Mouse (Mus musculus) A20 (cell line): ENCODE data around the gene Shb.

Experiments
- DNase-seq: peaks from one replicate; pipeline ENCODE4 v3.0.0-alpha.2; 2011; ENCODE audit warnings: low read depth, low spot score

The Shb gene

DNA sequence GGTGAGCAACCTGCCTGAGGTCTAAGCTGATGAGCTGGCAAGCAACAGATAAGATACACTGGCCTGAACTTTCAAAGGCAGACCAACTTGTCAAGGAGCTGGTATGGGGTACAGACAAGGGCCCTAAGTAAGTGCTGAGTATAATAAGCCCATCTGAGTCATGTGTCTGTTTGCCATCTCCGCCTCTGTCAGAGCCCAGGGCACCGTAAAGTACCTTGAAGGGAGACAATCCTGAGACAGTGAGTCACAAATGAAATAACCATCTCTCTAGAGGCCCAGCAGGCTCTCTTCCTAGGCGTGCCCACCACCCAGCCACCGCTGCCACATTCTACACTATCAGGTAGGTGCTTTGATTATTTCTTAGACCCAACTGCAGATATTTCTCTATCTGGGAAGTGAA lies 77.3 kb downstream of the Shb start:
- no peak for DNase-seq

- no peak for DNase-seq
Measured at GRCm38 (mm10) chr4:45453271-45453851, 78.9 kb downstream of the Shb start.

DNA sequence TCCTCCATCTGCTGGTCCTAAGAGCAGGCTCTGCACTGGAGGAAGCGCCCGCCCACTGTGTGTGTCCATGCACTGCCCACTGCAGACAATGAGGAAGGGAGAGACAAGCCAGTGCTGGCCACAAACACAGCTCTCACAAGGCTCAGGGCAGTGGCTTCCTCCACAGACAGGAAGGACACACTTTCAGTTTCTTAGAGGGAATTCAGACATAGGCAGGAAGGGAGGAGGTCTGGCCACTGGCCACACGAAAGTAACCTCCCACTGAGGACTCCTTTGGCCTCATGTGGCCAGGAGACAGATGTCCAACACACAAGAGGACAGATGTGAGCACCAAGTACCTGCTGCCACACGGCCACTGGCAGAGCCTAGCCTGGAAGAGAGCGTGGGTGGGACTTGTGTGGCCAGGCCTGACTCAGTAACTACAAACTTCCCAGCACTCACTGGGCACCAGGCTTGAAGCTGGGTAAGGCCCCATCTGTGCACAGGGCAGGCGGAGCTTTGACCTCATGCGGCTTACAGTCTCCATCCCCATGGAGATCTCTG lies 79.6 kb downstream of the Shb start:
- DNase-seq = no peak

GRCm38 (mm10) chr4:45449012-45449411 lies 83.3 kb downstream of the Shb start:
- DNase-seq = no peak

DNA sequence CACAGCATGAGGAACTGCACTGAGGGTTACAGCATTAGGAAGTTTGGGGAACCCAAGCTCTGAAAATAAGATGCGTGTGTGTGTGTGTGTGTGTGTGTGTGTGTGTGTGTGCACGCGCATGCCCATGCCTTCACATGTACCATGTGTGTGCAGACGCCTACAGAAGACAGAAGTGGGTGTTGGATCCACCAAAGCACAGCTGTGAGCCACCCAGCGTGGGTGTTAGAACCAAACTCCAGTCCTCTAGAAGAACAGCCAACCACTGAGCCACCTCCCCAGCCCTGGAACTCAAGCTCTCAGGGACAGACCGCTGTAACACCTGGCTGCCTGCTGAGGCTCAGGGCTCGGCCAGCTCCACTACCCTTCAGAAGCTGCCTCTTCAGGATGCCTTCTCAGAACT lies 83.8 kb downstream of the Shb start:
- no peak for DNase-seq

- DNase-seq = no peak
Measured at GRCm38 (mm10) chr4:45447196-45447595, 85.1 kb downstream of the Shb start.

- DNase-seq = no peak
Measured at GRCm38 (mm10) chr4:45445235-45445634, 87.0 kb downstream of the Shb start.

DNA sequence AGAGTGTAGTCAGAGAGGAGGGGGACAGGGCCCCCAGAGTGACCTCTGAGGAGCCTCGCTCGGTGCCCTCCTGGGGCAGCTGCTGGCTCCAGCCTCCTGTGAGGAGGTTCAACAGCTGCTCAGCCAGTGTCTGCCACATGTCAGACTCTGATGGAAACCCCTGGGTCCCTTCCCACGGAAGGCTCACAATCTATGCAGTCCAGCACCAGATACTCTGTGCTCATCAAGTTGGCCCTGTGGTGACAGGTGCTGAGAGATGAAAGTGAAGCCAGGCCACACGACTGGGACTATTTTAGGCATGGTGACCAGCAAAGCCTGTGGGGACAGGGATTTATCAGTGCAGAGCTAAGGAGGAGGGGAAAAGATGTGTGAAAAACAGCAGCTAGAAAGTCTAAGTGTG lies 87.5 kb downstream of the Shb start:
- no peak for DNase-seq

- DNase-seq = no peak
Measured at GRCm38 (mm10) chr4:45443652-45444051, 88.6 kb downstream of the Shb start.

DNA sequence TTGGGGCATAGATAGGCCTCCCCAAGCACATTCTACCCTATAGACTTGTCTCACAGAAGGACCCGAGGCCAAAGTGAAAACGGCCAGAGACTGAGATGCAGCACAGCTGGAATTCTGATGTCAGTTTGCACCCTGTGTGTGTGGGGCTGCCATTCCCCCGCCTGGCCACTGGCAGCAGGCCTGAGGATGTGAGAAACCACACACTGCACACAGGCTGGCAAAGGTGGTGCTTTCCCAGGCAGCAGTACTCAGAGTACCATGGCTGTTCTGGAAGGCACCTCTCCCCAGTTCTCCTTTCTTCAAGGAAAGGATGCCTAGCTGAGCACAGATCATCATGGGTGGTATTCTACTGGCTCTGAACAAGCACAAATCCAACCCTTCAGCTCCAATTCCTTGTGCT lies 90.0 kb downstream of the Shb start:
- no peak for DNase-seq

DNA sequence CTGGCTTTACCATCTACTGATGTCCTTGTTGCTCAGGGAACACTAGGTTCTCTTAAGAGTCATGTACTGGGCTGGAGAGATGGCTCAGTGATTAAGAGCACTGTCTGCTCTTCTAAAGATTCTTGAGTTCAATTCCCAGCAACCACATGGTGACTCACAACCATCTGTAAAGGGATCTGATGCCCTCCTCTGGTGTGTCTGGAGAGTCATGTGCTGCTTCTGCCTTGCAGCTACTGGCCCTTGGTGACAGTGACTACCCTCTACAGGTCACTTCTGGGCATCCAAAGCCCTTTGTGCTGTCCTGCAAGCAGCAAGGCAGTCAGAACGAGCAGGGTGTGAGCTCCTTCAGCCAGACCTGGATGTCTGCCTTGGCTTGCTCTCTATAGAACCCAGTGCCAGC lies 90.5 kb downstream of the Shb start:
- DNase-seq = no peak

DNA sequence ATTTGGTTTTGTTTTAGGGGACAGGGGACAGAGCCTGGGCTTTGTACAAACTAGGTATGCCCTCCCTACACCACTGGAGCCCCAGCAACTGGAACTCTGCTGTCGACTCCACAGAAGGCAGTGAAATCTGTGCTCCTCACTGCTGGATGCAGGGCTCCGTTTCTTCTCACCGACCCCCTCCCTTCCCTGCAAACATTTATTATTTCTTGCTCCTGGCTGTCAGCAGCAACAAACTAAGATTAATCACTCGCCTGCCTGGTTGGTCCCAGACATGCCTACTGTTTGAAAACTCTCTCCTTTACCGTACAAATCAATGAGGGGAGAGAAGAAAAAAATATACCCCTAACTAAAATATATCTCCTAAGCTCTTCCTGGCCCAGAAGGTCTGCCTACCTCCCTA lies 93.0 kb downstream of the Shb start:
- no peak for DNase-seq

DNA sequence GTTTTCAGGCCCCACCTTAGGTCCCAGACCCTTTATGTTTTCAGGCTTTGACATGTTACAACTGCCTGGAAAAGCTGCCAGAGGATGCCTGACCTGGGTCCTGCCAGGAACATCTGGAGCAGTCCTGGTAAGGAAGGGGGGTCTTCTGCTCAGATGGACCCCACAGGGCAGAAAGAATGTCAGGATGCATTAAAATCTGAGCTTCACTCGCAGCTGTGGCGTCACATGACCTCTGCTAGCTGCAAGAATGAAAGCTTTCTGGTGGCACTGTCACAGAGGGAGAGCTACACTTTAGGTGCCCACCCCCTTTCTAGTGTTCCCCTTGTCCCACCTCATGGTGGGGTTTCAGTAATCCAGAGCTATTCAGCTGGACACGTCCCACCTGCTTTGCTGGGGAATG lies 95.3 kb downstream of the Shb start:
- no peak for DNase-seq

DNA sequence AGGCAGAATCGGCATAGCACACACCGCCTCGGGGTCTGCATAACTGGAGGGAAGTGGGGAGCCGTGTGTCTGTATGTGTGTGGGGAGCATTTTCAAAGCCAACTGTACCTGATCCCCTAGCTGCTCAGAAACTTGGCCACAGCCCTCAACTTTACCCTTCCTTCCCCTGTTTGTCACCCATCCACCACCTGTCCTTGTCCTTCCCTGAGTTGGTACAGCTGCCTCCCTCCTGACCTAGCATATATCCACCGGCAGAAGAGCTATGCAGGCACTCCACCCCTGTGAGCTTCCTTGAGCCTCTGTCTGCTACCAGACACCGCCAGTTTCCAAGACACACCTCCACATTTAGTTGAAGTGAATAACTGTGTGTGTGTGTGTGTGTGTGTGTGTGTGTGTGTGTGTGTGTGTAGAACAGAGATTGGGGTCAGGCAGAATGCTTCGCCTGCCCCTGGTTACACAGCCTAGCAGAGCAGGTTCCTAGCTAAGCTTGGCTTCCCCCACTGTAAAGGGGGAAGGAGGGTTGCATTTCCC lies 95.8 kb downstream of the Shb start:
- DNase-seq = no peak

GRCm38 (mm10) chr4:45435899-45436298 lies 96.4 kb downstream of the Shb start:
- DNase-seq = no peak

DNA sequence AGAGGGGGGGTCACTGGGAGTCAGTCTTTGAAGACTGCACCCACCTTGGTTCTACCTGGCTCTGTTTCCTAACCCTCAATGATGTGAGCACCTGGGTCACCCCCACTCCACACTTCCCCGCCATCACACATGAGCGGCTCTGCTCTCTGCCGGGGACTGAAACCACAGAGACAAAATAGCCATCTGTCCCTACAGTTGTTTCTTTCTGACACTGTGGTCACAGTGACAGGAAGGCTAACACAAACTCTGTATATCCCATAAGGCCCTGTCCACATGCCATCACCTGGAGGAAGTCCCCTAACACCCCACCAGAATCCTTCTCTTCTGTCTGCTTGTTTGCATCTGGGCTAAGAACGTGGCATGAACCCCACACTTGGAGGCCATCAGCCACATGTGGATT lies 97.6 kb downstream of the Shb start:
- peak; percentile 75 for DNase-seq

GRCm38 (mm10) chr4:45434071-45434470 lies 98.2 kb downstream of the Shb start:
- DNase-seq = no peak

- DNase-seq = no peak
Measured at GRCm38 (mm10) chr4:45431806-45432205, 100.5 kb downstream of the Shb start.

- DNase-seq = no peak
Measured at GRCm38 (mm10) chr4:45431316-45431715, 101.0 kb downstream of the Shb start.

DNA sequence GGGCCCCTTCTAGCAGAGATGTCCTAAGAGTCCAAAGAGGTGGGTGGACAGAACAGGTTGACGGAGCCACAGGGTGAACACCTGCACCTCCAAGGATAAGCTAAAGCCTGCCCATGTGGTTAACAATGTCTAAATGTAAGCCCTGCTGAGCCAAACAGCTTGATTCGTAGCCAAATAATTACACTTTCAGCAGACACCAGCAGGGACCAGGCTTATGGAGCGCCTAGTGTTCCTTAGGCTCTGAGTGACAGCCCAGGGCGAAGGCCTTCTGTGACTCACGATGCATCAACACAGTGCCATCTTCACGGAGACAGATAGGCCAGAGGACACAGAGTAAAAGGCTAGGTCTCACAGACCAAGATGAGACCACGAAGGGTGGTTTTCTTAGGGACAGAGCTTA lies 102.8 kb downstream of the Shb start:
- DNase-seq = no peak

DNA sequence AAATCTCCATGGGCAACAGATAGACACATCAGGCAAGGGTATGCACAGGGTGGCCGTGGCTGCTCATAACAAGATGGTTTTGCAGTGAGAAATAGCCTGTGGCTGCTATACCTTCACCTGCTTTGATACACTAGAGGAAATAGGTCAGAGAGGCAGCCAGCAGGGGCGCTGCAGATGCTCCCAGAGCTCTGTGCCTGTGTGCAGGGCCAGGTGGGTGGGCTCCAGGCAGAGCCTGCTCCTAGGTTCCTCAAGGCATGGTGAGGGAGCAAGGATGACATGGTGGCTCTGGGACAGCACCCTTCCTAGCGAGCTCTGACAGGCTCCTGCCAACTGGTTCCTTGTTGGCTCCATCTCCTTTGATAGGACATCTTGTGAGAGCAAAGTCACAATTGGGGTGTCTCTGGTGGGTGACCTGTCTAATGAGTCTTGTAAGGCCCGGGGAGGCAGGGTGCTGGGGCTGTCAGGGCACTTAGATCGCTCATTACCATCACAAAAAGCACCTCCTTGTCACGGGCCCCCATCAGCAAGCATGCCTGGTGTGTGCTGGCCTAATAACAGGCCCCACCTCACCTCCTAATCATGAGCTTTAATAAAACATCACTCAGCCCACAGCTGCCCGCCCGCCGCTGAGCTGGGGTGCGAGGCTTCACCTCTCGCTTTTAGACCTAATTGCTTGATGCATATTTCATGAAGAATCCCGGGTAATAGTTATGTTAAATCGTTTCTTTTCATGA lies 105.4 kb downstream of the Shb start:
- peak; percentile 38 for DNase-seq

- no peak for DNase-seq
Measured at GRCm38 (mm10) chr4:45423406-45423805, 108.9 kb downstream of the Shb start.

DNA sequence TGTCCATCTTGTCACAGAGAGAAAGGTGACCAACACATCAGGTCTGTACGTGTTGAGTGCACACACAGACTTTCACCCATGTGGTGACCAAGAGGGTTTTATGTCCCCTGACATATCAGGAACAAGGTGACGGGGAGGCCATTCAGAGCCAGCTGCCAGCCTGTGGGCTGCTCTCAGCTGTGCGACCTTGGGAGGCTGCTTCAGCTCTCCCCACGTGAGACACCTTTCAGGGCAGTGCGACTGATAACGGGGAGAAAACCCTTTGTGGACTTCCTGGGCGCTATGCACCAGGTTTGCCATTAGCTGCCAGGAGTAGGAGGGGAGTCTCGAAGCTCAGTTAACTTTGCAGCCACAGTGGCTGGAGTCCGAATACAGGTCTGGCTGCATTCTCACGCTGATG lies 109.6 kb downstream of the Shb start:
- no peak for DNase-seq
